ENCODE assay signal across 8 mouse cellular contexts in genomic region chr17:87474501-87474795, GRCm38 (mm10). TPM values are rescaled to one million over a fixed set of nuclear protein-coding genes. Genes with fewer than 3 reads are reported as not detected.
DNase-seq lines count a peak whose midpoint lies in the region; ATAC-seq and TF ChIP-seq lines count a peak whose summit lies in the region.

No protein-coding gene starts in this region.

- ATAC-seq in heart, embryonic 16.5 days (replicated peaks; ENCODE audit: extremely low read depth, insufficient read depth, low FRiP score): peak; percentile 24; the same call in 1 of the 2 replicates
- ATAC-seq in liver, embryonic 14.5 days (ENCODE audit: insufficient read depth): no peak

- no peak for TF ChIP-seq POLR2A in cerebellum, adult 2 months (IDR thresholded peaks at IDR 0.05; ENCODE audit: borderline replicate concordance, insufficient read depth, low read length)
- TF ChIP-seq POLR2A in ES-Bruce4 (IDR thresholded peaks at IDR 0.05; ENCODE audit: insufficient read depth, low read length): no peak

- DNase-seq in cerebellum, adult 2 months: no peak
- DNase-seq in cerebellum, adult 9-10 months: no peak
- DNase-seq in liver, embryonic 14.5 days (ENCODE audit: low read depth in 3 of 3, low spot score in 3 of 3): no peak
- no peak for DNase-seq in urinary bladder, adult 18-20 months (ENCODE audit: low spot score in 2 of 2)
- no peak for DNase-seq in layer of hippocampus, postnatal 25 days (ENCODE audit: extremely low spot score in 1 of 2, low spot score in 1 of 2)
- no peak for DNase-seq in frontal cortex, postnatal 10 days (ENCODE audit: low spot score in 2 of 2)

- no peak for TF ChIP-seq EP300 in ES-Bruce4 (IDR thresholded peaks at IDR 0.05; ENCODE audit: insufficient read depth, low read depth, low read length)
- TF ChIP-seq EP300 in liver, embryonic 14.5 days (IDR thresholded peaks at IDR 0.05; ENCODE audit: low read depth): no peak

- TF ChIP-seq CTCF in cerebellum, adult 2 months (IDR thresholded peaks at IDR 0.05; ENCODE audit: borderline replicate concordance, insufficient read depth, low read depth, low read length): no peak
- no peak for TF ChIP-seq CTCF in ES-Bruce4 (IDR thresholded peaks at IDR 0.05; ENCODE audit: low read depth, low read length)
- TF ChIP-seq CTCF in liver, embryonic 14.5 days (IDR thresholded peaks at IDR 0.05; ENCODE audit: low read depth): no peak

- peak overlapping the region; percentile 84 for H3K27ac ChIP-seq in cerebellum, adult 2 months (ENCODE audit: insufficient read depth, low read length)
- peak overlapping the region; percentile 55 for H3K27ac ChIP-seq in ES-Bruce4 (ENCODE audit: insufficient read depth, low read length)
- H3K27ac ChIP-seq in heart, embryonic 16.5 days (ENCODE audit: low read length): peak overlapping the region; percentile 37; the same call in 1 of the 2 replicates
- H3K27ac ChIP-seq in liver, embryonic 14.5 days: no peak overlapping the region

- peak overlapping the region; percentile 63 for H3K9ac ChIP-seq in ES-Bruce4 (ENCODE audit: low read depth, poor library complexity, severe bottlenecking)
- peak overlapping the region; percentile 63; the same call in 1 of the 2 replicates for H3K9ac ChIP-seq in heart, embryonic 16.5 days (ENCODE audit: low read length)
- no peak overlapping the region for H3K9ac ChIP-seq in liver, embryonic 14.5 days (replicated peaks)

- H3K36me3 ChIP-seq in ES-Bruce4 (ENCODE audit: control insufficient read depth, insufficient read depth, low read length, poor library complexity, severe bottlenecking): no peaks in the 10 kb centered on the region
- no peaks in the 10 kb centered on the region for H3K36me3 ChIP-seq in heart, embryonic 16.5 days (ENCODE audit: control insufficient read depth, insufficient read depth)
- no peaks in the 10 kb centered on the region for H3K36me3 ChIP-seq in liver, embryonic 14.5 days (replicated peaks; ENCODE audit: control insufficient read depth, insufficient read depth, low read depth)

- H3K27me3 ChIP-seq in cerebellum, adult 2 months (ENCODE audit: control insufficient read depth, insufficient read depth, low read length): no peaks in the 10 kb centered on the region
- H3K27me3 ChIP-seq in ES-Bruce4 (ENCODE audit: control insufficient read depth, insufficient read depth, low read length, poor library complexity, severe bottlenecking): no peaks in the 10 kb centered on the region
- no peaks in the 10 kb centered on the region for H3K27me3 ChIP-seq in heart, embryonic 16.5 days (ENCODE audit: control insufficient read depth, insufficient read depth, low read length)
- peaks cover 9% of the 10 kb centered on the region for H3K27me3 ChIP-seq in liver, embryonic 14.5 days (ENCODE audit: control insufficient read depth, insufficient read depth, low read length)

- WGBS in cerebellum, adult 2 months: 16% methylated on average over 7 of the region's 7 CpGs
- 2% methylated on average over 7 of the region's 7 CpGs for WGBS in heart, embryonic 16.5 days
- WGBS in liver, embryonic 14.5 days (ENCODE audit: insufficient replicate concordance): 4% methylated on average over 7 of the region's 7 CpGs

- H3K9me3 ChIP-seq in ES-Bruce4 (replicated peaks; ENCODE audit: control insufficient read depth, insufficient read depth, low read length, poor library complexity, severe bottlenecking): no peaks in the 10 kb centered on the region
- H3K9me3 ChIP-seq in heart, embryonic 16.5 days (replicated peaks; ENCODE audit: control insufficient read depth, low read length): no peaks in the 10 kb centered on the region
- no peaks in the 10 kb centered on the region for H3K9me3 ChIP-seq in liver, embryonic 14.5 days (ENCODE audit: control insufficient read depth, low read length)

- H3K4me1 ChIP-seq in cerebellum, adult 2 months (ENCODE audit: control insufficient read depth, insufficient read depth, low read length): peaks cover 17% of the 10 kb centered on the region
- H3K4me1 ChIP-seq in ES-Bruce4 (ENCODE audit: control insufficient read depth, insufficient read depth, low read length): peaks cover 2% of the 10 kb centered on the region
- peaks cover 21% of the 10 kb centered on the region for H3K4me1 ChIP-seq in heart, embryonic 16.5 days (ENCODE audit: control insufficient read depth, insufficient read depth, low read length)
- peaks cover 19 to 39% of the 10 kb centered on the region in 2 experiments for H3K4me1 ChIP-seq in liver, embryonic 14.5 days (replicated peaks; ENCODE audit: control insufficient read depth in 2 of 2, insufficient read depth in 2 of 2, low read length in 1 of 2)

- peak overlapping the region; percentile 57 for H3K4me3 ChIP-seq in cerebellum, adult 2 months (replicated peaks; ENCODE audit: insufficient read depth, low read depth, low read length)
- H3K4me3 ChIP-seq in ES-Bruce4 (ENCODE audit: low read depth, low read length): peak overlapping the region; percentile 71
- peak overlapping the region; percentile 52 for H3K4me3 ChIP-seq in heart, embryonic 16.5 days (ENCODE audit: low read length)
- peak overlapping the region; percentile 30; a peak in 1 of 4 replicates for H3K4me3 ChIP-seq in liver, embryonic 14.5 days (ENCODE audit: insufficient read depth in 1 of 2, low read depth in 2 of 2, low read length in 2 of 2)

- peak overlapping the region; percentile 87 for H3K4me2 ChIP-seq in heart, embryonic 16.5 days (ENCODE audit: low read depth, low read length)
- peak overlapping the region; percentile 64 for H3K4me2 ChIP-seq in liver, embryonic 14.5 days (ENCODE audit: low read depth)

RNA-seq across cellular contexts. Expression of gene Calm2, which starts 27.7 kb away (rescaled TPM):
- 1,979 and 2,002 TPM in 2 replicates for polyA plus RNA-seq in cerebellum, adult 2 months (2012; rRNA removed)
- 1,141 and 1,173 TPM in 2 replicates for polyA plus RNA-seq in ES-Bruce4 (2011; ENCODE audit: insufficient read depth, insufficient read length, low read depth, missing spikeins)
- polyA plus RNA-seq in heart, embryonic 16.5 days (2015; fragmentation: Nextera tagmentation; extraction: Ambion mirVana): 540 and 580 TPM in 2 replicates
- polyA plus RNA-seq in liver, embryonic 14.5 days (2012; rRNA removed): 112 and 195 TPM in 2 replicates
- polyA plus RNA-seq in liver, embryonic 14.5 days (2014; fragmentation: Nextera tagmentation; extraction: Ambion mirVana): 368 and 373 TPM in 2 replicates
- total RNA-seq in layer of hippocampus, postnatal 25 days (2021): 1,000 to 10,000 TPM; 2,126 to 2,271 TPM

RNA-seq across cellular contexts. Expression of gene Stpg4, which starts 46.9 kb away (rescaled TPM):
- polyA plus RNA-seq in cerebellum, adult 2 months (2012; rRNA removed): not detected in 2 replicates
- polyA plus RNA-seq in ES-Bruce4 (2011; ENCODE audit: insufficient read depth, insufficient read length, low read depth, missing spikeins): not detected in 2 replicates
- not detected in 2 replicates for polyA plus RNA-seq in heart, embryonic 16.5 days (2015; fragmentation: Nextera tagmentation; extraction: Ambion mirVana)
- polyA plus RNA-seq in liver, embryonic 14.5 days (2012; rRNA removed): not detected in 2 replicates
- not detected in 2 replicates for polyA plus RNA-seq in liver, embryonic 14.5 days (2014; fragmentation: Nextera tagmentation; extraction: Ambion mirVana)
- total RNA-seq in layer of hippocampus, postnatal 25 days (2021): not detected
